Mouse (Mus musculus): Measurements from ENCODE around the gene Nccrp1.

DNA sequence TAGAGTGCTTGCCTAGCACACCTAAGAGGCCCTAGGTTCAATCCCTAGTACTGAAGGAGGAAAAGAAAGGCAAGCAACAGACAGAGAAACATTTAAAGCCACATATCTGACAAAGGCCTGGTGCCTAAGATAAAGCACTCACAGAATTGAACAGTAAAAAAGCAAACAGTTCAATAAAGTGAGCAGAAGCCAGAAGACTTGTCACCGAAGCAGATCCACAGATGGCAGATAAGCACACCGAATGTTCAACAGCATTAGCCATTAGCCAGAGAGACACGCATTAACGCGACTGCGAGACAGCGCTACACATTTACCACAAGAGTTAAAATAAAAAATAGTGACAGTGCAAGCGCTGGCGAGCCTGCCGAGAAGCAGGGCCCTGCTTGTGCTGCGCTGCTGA is 35.8 kb upstream of the Nccrp1 start:
- TF ChIP-seq POLR2A (IDR thresholded peaks at IDR 0.05; ENCODE audit: insufficient read depth, low read depth, low read length) = no peak
- no peak for TF ChIP-seq CTCF (IDR thresholded peaks at IDR 0.05)

Measured in heart, adult 2 months (tissue).